Mouse (Mus musculus) urinary bladder, postnatal 4 days (tissue): Measurements from ENCODE around the gene Fblim1.

Source experiments
- DNase-seq, 2 experiments: peaks; one replicate each; pipeline ENCODE4 v3.0.0; 2021 to 2022; ENCODE audit warnings: low spot score in 2 of 2

Fblim1 gene

GRCm38 (mm10) chr4:141624983-141625773, 19.3 kb upstream of the Fblim1 start:
- no peak for DNase-seq

- no peak for DNase-seq
Observed at GRCm38 (mm10) chr4:141624134-141624533, 18.2 kb upstream of the Fblim1 start.

GRCm38 (mm10) chr4:141623666-141624065, 17.8 kb upstream of the Fblim1 start, which contains the start of gene Slc25a34:
Slc25a34 (minus strand) TSS chr4:141623821.
- no peak for DNase-seq

GRCm38 (mm10) chr4:141623037-141623436, 17.1 kb upstream of the Fblim1 start:
- DNase-seq = no peak

- no peak for DNase-seq
Observed at GRCm38 (mm10) chr4:141622580-141622979, 16.7 kb upstream of the Fblim1 start.

- no peak for DNase-seq
Observed at GRCm38 (mm10) chr4:141622091-141622490, 16.2 kb upstream of the Fblim1 start.

- DNase-seq = no peak
Observed at GRCm38 (mm10) chr4:141621297-141621696, 15.4 kb upstream of the Fblim1 start.

- no peak for DNase-seq
Observed at GRCm38 (mm10) chr4:141619299-141619883, 13.5 kb upstream of the Fblim1 start.

- DNase-seq = peak in 1 of 2 experiments; percentile 66
Observed at GRCm38 (mm10) chr4:141618565-141619243, 12.8 kb upstream of the Fblim1 start, which contains the start of gene Tmem82. Tmem82 (minus strand) TSS chr4:141618633.

- DNase-seq = no peak
Observed at GRCm38 (mm10) chr4:141617863-141618564, 12.1 kb upstream of the Fblim1 start.

GRCm38 (mm10) chr4:141617299-141617698, 11.4 kb upstream of the Fblim1 start:
- peak; percentile 75 to 80 for DNase-seq

GRCm38 (mm10) chr4:141616811-141617210, 10.9 kb upstream of the Fblim1 start:
- no peak for DNase-seq

- no peak for DNase-seq
Observed at GRCm38 (mm10) chr4:141614946-141615345, 9.1 kb upstream of the Fblim1 start.

GRCm38 (mm10) chr4:141609538-141609937, 3.6 kb upstream of the Fblim1 start:
- no peak for DNase-seq

- DNase-seq = no peak
Observed at GRCm38 (mm10) chr4:141605421-141605820, 475 bp downstream of the Fblim1 start.

GRCm38 (mm10) chr4:141604493-141604892, 1.4 kb downstream of the Fblim1 start:
- DNase-seq = peak in 1 of 2 experiments; percentile 57

- DNase-seq = no peak
Observed at GRCm38 (mm10) chr4:141603921-141604320, 2.0 kb downstream of the Fblim1 start.

GRCm38 (mm10) chr4:141602523-141603223, 3.2 kb downstream of the Fblim1 start:
- DNase-seq = no peak

GRCm38 (mm10) chr4:141601148-141601862, 4.6 kb downstream of the Fblim1 start:
- no peak for DNase-seq

GRCm38 (mm10) chr4:141600364-141600763, 5.5 kb downstream of the Fblim1 start:
- no peak for DNase-seq
